Mouse (Mus musculus) T-cell, adult 2 months (primary cell): ENCODE measurements around the gene Dohh.

ENCODE experiments used
- DNase-seq: peaks from one replicate; pipeline ENCODE4 v3.0.0; 2022; ENCODE audit warnings: low spot score

Gene Dohh

GRCm38 (mm10) chr10:81356991-81357844, 27.0 kb upstream of the Dohh start, which contains the start of gene Mfsd12:
Mfsd12 (plus strand) TSS chr10:81357491.
- peak; percentile 87 for DNase-seq

- DNase-seq = no peak
These were observed 26.0 kb upstream of the Dohh start for GRCm38 (mm10) chr10:81358209-81358608.

- DNase-seq = no peak
These were observed 25.4 kb upstream of the Dohh start for GRCm38 (mm10) chr10:81358841-81359240.

GRCm38 (mm10) chr10:81360721-81361120, 23.5 kb upstream of the Dohh start:
- no peak for DNase-seq

- DNase-seq = no peak
These were observed 21.8 kb upstream of the Dohh start for GRCm38 (mm10) chr10:81362336-81362949.

- DNase-seq = no peak
These were observed 20.5 kb upstream of the Dohh start for GRCm38 (mm10) chr10:81363436-81364346.

- no peak for DNase-seq
These were observed 19.6 kb upstream of the Dohh start for GRCm38 (mm10) chr10:81364666-81365065.

- DNase-seq = no peak
These were observed 19.2 kb upstream of the Dohh start for GRCm38 (mm10) chr10:81365073-81365472.

- no peak for DNase-seq
These were observed 18.4 kb upstream of the Dohh start, which contains the start of gene 4930404N11Rik for GRCm38 (mm10) chr10:81365672-81366476. 4930404N11Rik (minus strand) TSS chr10:81365816.

- DNase-seq = no peak
These were observed 17.6 kb upstream of the Dohh start for GRCm38 (mm10) chr10:81366477-81367206.

GRCm38 (mm10) chr10:81367207-81367495, 17.1 kb upstream of the Dohh start:
- no peak for DNase-seq

- DNase-seq = no peak
These were observed 8.9 kb upstream of the Dohh start for GRCm38 (mm10) chr10:81375322-81375721.

GRCm38 (mm10) chr10:81376561-81377361, 7.5 kb upstream of the Dohh start:
- DNase-seq = no peak

GRCm38 (mm10) chr10:81377362-81377664, 6.9 kb upstream of the Dohh start:
- no peak for DNase-seq

- no peak for DNase-seq
These were observed 6.3 kb upstream of the Dohh start, which contains the start of gene Fzr1 for GRCm38 (mm10) chr10:81377793-81378552. Fzr1 (minus strand) TSS chr10:81378516.

- DNase-seq = peak; percentile 100
These were observed 5.6 kb upstream of the Dohh start for GRCm38 (mm10) chr10:81378553-81379182.

GRCm38 (mm10) chr10:81379183-81379553, 5.1 kb upstream of the Dohh start:
- no peak for DNase-seq

GRCm38 (mm10) chr10:81379809-81380378, 4.3 kb upstream of the Dohh start:
- no peak for DNase-seq

GRCm38 (mm10) chr10:81382039-81382438, 2.2 kb upstream of the Dohh start:
- no peak for DNase-seq
